In genomic region chr6:17072338-17072737, GRCm38 (mm10) we compare ENCODE assay signal across 30 mouse cellular contexts. TPM values are rescaled to one million over a fixed set of nuclear protein-coding genes. Genes with fewer than 3 reads are reported as not detected.
DNase-seq lines count a peak whose midpoint lies in the region; ATAC-seq and TF ChIP-seq lines count a peak whose summit lies in the region.
"Had no signal": no experiment of that assay in that cellular context is flagged by ENCODE, and none has a peak within 500 bp of the region (broad histone marks: within the 10 kb centered on the region; RNA-seq: fewer than 3 reads in every experiment).

No protein-coding gene starts in this region.

- no peak for TF ChIP-seq POLR2A in embryonic fibroblast, embryonic 13.5 days (IDR thresholded peaks at IDR 0.05; ENCODE audit: low read depth, low read length)

- no peaks in the 10 kb centered on the region for H3K27me3 ChIP-seq in lung, embryonic 14.5 days (ENCODE audit: insufficient read depth, low read length)
- H3K27me3 ChIP-seq in C2C12 (ENCODE audit: control insufficient read depth, insufficient read depth, insufficient read length), result no peaks in the 10 kb centered on the region
- no peaks in the 10 kb centered on the region for H3K27me3 ChIP-seq in intestine, embryonic 16.5 days (replicated peaks; ENCODE audit: control insufficient read depth, insufficient read depth, low read length)
- no peaks in the 10 kb centered on the region for H3K27me3 ChIP-seq in midbrain, postnatal 0 days (ENCODE audit: insufficient read depth, low read length)
- H3K27me3 ChIP-seq: embryonic facial prominence, embryonic 12.5 days; embryonic facial prominence, embryonic 15.5 days; forebrain, embryonic 15.5 days; hindbrain, embryonic 13.5 days; intestine, embryonic 15.5 days had no signal

- no peak overlapping the region for H3ac ChIP-seq in C2C12 (ENCODE audit: control insufficient read depth, insufficient read length, low read depth)

- H3K27ac ChIP-seq in lung, embryonic 14.5 days (ENCODE audit: low read depth), result no peak overlapping the region
- peak overlapping the region; percentile 91 for H3K27ac ChIP-seq in embryonic fibroblast, embryonic 13.5 days (ENCODE audit: insufficient read depth, low read length)
- no peak overlapping the region for H3K27ac ChIP-seq in intestine, embryonic 16.5 days (ENCODE audit: low read length)
- no peak overlapping the region for H3K27ac ChIP-seq in midbrain, postnatal 0 days (ENCODE audit: low read depth, low read length)
- H3K27ac ChIP-seq: embryonic facial prominence, embryonic 12.5 days; embryonic facial prominence, embryonic 15.5 days; forebrain, embryonic 12.5 days; forebrain, embryonic 15.5 days; heart, embryonic 15.5 days; hindbrain, embryonic 10.5 days; hindbrain, embryonic 13.5 days; intestine, embryonic 15.5 days had no signal

- H3K4me3 ChIP-seq in lung, embryonic 14.5 days (ENCODE audit: low read depth, low read length), result no peak overlapping the region
- no peak overlapping the region for H3K4me3 ChIP-seq in C2C12 (ENCODE audit: insufficient read depth, poor library complexity, severe bottlenecking)
- no peak overlapping the region for H3K4me3 ChIP-seq in embryonic fibroblast, embryonic 13.5 days (ENCODE audit: insufficient read depth, low read length)
- no peak overlapping the region for H3K4me3 ChIP-seq in intestine, embryonic 16.5 days (ENCODE audit: low read length)
- H3K4me3 ChIP-seq in midbrain, postnatal 0 days (ENCODE audit: low read depth, low read length), result no peak overlapping the region
- H3K4me3 ChIP-seq: embryonic facial prominence, embryonic 12.5 days; embryonic facial prominence, embryonic 15.5 days; erythroblast, embryonic 14.5 days; forebrain, embryonic 12.5 days; forebrain, embryonic 15.5 days; heart, embryonic 12.5 days; heart, embryonic 15.5 days; hindbrain, embryonic 10.5 days; hindbrain, embryonic 13.5 days; intestine, embryonic 15.5 days had no signal

- no peak overlapping the region for H3K4me2 ChIP-seq in lung, embryonic 14.5 days
- H3K4me2 ChIP-seq in intestine, embryonic 16.5 days (ENCODE audit: low read depth, low read length), result no peak overlapping the region
- no peak overlapping the region for H3K4me2 ChIP-seq in midbrain, postnatal 0 days (ENCODE audit: low read depth, low read length, poor library complexity, severe bottlenecking)
- H3K4me2 ChIP-seq: embryonic facial prominence, embryonic 12.5 days; embryonic facial prominence, embryonic 15.5 days; forebrain, embryonic 12.5 days; forebrain, embryonic 15.5 days; heart, embryonic 12.5 days; heart, embryonic 15.5 days; hindbrain, embryonic 13.5 days; intestine, embryonic 15.5 days had no signal

- TF ChIP-seq CTCF in lung, embryonic 14.5 days (IDR thresholded peaks at IDR 0.05; ENCODE audit: low read depth), result no peak
- no peak for TF ChIP-seq CTCF in C2C12 (IDR thresholded peaks at IDR 0.05; ENCODE audit: control insufficient read depth, insufficient read depth, insufficient read length)
- TF ChIP-seq CTCF in embryonic fibroblast, embryonic 13.5 days (IDR thresholded peaks at IDR 0.05; ENCODE audit: borderline replicate concordance, insufficient read depth, low read length), result no peak
- TF ChIP-seq CTCF in midbrain, postnatal 0 days (IDR thresholded peaks at IDR 0.05), result no peak

- no peaks in the 10 kb centered on the region; the same call in 1 of the 2 replicates for H3K4me1 ChIP-seq in lung, embryonic 14.5 days (ENCODE audit: insufficient read depth)
- H3K4me1 ChIP-seq in embryonic fibroblast, embryonic 13.5 days (ENCODE audit: control insufficient read depth, insufficient read depth, low read length), result peaks cover 11% of the 10 kb centered on the region
- H3K4me1 ChIP-seq in intestine, embryonic 16.5 days (ENCODE audit: control insufficient read depth, insufficient read depth, low read length), result peaks cover 25% of the 10 kb centered on the region
- no peaks in the 10 kb centered on the region for H3K4me1 ChIP-seq in midbrain, postnatal 0 days (ENCODE audit: insufficient read depth, low read length)
- H3K4me1 ChIP-seq: forebrain, embryonic 15.5 days; heart, embryonic 15.5 days had no signal

- H3K9me3 ChIP-seq in lung, embryonic 14.5 days (ENCODE audit: low read depth, low read length), result no peaks in the 10 kb centered on the region
- no peaks in the 10 kb centered on the region for H3K9me3 ChIP-seq in intestine, embryonic 16.5 days (ENCODE audit: control insufficient read depth, low read length)
- no peaks in the 10 kb centered on the region for H3K9me3 ChIP-seq in midbrain, postnatal 0 days (ENCODE audit: low read length)
- H3K9me3 ChIP-seq: embryonic facial prominence, embryonic 12.5 days; embryonic facial prominence, embryonic 15.5 days; forebrain, embryonic 12.5 days; forebrain, embryonic 15.5 days; heart, embryonic 12.5 days; heart, embryonic 15.5 days; hindbrain, embryonic 10.5 days; hindbrain, embryonic 13.5 days; intestine, embryonic 15.5 days had no signal

- DNase-seq in lung, embryonic 14.5 days, result peak; percentile 37
- no peak for DNase-seq in lung, postnatal 4 days
- DNase-seq in 3T3-L1 (ENCODE audit: low read depth, low spot score), result peak; percentile 69
- DNase-seq in frontal cortex, postnatal 25 days (ENCODE audit: low spot score in 2 of 2), result no peak
- DNase-seq in midbrain, postnatal 0 days (ENCODE audit: low spot score), result no peak
- DNase-seq: adrenal gland, postnatal 14 days; cerebellum, adult 11 months; cerebellum, adult 2 months; cerebellum, adult 9-11 months; cerebellum, postnatal 25 days; gastrocnemius, postnatal 10 days; gastrocnemius, postnatal 36 days; heart, postnatal 10 days; heart, postnatal 36 days had no signal

- ATAC-seq in lung, embryonic 14.5 days (ENCODE audit: insufficient read depth), result no peak
- ATAC-seq in intestine, embryonic 16.5 days, result no peak
- ATAC-seq in midbrain, postnatal 0 days (ENCODE audit: low FRiP score), result no peak
- ATAC-seq: CD4-positive, CD25-positive, alpha-beta regulatory T cell, adult 4 months; forebrain, embryonic 15.5 days; hindbrain, embryonic 16.5 days had no signal

- H3K36me3 ChIP-seq in lung, embryonic 14.5 days (ENCODE audit: insufficient read depth), result no peaks in the 10 kb centered on the region
- peaks cover 38% of the 10 kb centered on the region for H3K36me3 ChIP-seq in C2C12 (ENCODE audit: control insufficient read depth, insufficient read depth)
- no peaks in the 10 kb centered on the region for H3K36me3 ChIP-seq in intestine, embryonic 16.5 days (ENCODE audit: control insufficient read depth, insufficient read depth, low read length)
- no peaks in the 10 kb centered on the region for H3K36me3 ChIP-seq in midbrain, postnatal 0 days (ENCODE audit: insufficient read depth, low read length)
- H3K36me3 ChIP-seq: embryonic facial prominence, embryonic 12.5 days; embryonic facial prominence, embryonic 15.5 days; forebrain, embryonic 12.5 days; forebrain, embryonic 15.5 days; heart, embryonic 12.5 days; heart, embryonic 15.5 days; hindbrain, embryonic 10.5 days; hindbrain, embryonic 13.5 days; intestine, embryonic 15.5 days had no signal

- peaks cover 78% of the 10 kb centered on the region for H3K79me3 ChIP-seq in C2C12 (ENCODE audit: low read depth)

- H3K9ac ChIP-seq in lung, embryonic 14.5 days, result no peak overlapping the region
- H3K9ac ChIP-seq in intestine, embryonic 16.5 days (ENCODE audit: low read depth, low read length), result no peak overlapping the region
- no peak overlapping the region for H3K9ac ChIP-seq in midbrain, postnatal 0 days (replicated peaks; ENCODE audit: low read length, poor library complexity, severe bottlenecking)
- H3K9ac ChIP-seq: embryonic facial prominence, embryonic 12.5 days; embryonic facial prominence, embryonic 15.5 days; forebrain, embryonic 12.5 days; forebrain, embryonic 15.5 days; heart, embryonic 12.5 days; heart, embryonic 15.5 days; hindbrain, embryonic 13.5 days; intestine, embryonic 15.5 days had no signal

- H3K79me2 ChIP-seq in C2C12 (ENCODE audit: control insufficient read depth, insufficient read depth), result peaks cover 87% of the 10 kb centered on the region

- WGBS in lung, embryonic 14.5 days, result 67% methylated on average over 5 of the region's 5 CpGs
- WGBS in intestine, embryonic 16.5 days, result 63% methylated on average over 5 of the region's 5 CpGs
- WGBS in midbrain, postnatal 0 days, result 90% methylated on average over 5 of the region's 5 CpGs

TF ChIP-seq in C2C12, 6 proteins besides CTCF, POLR2A, EP300 and RAD21:
- TF ChIP-seq MYOD1 (IDR thresholded peaks at IDR 0.05; ENCODE audit: control insufficient read depth, insufficient read length, low read depth) (no peak), CEBPB (IDR thresholded peaks at IDR 0.05; ENCODE audit: low read depth) (peak; percentile 84)

RNA-seq across cellular contexts. Expression of gene Tes, which starts 7.4 kb away (rescaled TPM):
- polyA plus RNA-seq in lung, embryonic 14.5 days (2014; fragmentation: Nextera tagmentation; extraction: Ambion mirVana), result 77.0 and 78.9 TPM in 2 replicates
- polyA plus RNA-seq in C2C12 (2012; fragmentation: generic; extraction: Trizol), result 112 TPM
- 94.4 and 136 TPM in 2 replicates for polyA plus RNA-seq in embryonic fibroblast, embryonic 13.5 days (2011; ENCODE audit: insufficient read length, low read depth, missing spikeins)
- polyA plus RNA-seq in intestine, embryonic 16.5 days (2015; fragmentation: Nextera tagmentation; extraction: Ambion mirVana), result 90.1 and 97.0 TPM in 2 replicates
- total RNA-seq in midbrain, postnatal 0 days (2014; rRNA removed), result 22.1 and 24.2 TPM in 2 replicates
- 11.9 and 12.1 TPM in 2 replicates for polyA plus RNA-seq in midbrain, postnatal 0 days (2015; fragmentation: Nextera tagmentation; extraction: Ambion mirVana)
- total RNA-seq: MEL had no signal

Comparison
In these comparisons a context has a peak if more than half of its experiments do, and no peak if none do; other contexts are left out.
1. DNase-seq: peak in lung, embryonic 14.5 days (single experiment) and 3T3-L1 (single experiment); none in lung, postnatal 4 days (0 of 2), frontal cortex, postnatal 25 days (0 of 2) and midbrain, postnatal 0 days (single experiment).